Mouse (Mus musculus): Measurements from ENCODE around the gene Sptb. TPM values are rescaled to one million over a fixed set of nuclear protein-coding genes. Genes with fewer than 3 reads are reported as not detected.
A peak's percentile ranks its signal among the peaks of the same experiment; 100 is the strongest.

Gene Sptb
- polyA plus RNA-seq, 1 experiment from 2014 or later, result 5.1 TPM

- no peak overlapping the region for H3K4me2 ChIP-seq (ENCODE audit: low read length)
- ATAC-seq, result no peak
- H3K9ac ChIP-seq (ENCODE audit: low read depth, low read length), result no peak overlapping the region
- no peaks in the 10 kb centered on the region for H3K4me1 ChIP-seq (ENCODE audit: control insufficient read depth, insufficient read depth, low read length)
- 83% methylated on average over 5 of the region's 5 CpGs for WGBS
- no peaks in the 10 kb centered on the region for H3K27me3 ChIP-seq (ENCODE audit: control insufficient read depth, insufficient read depth, low read depth, low read length)
- no peak overlapping the region for H3K4me3 ChIP-seq (ENCODE audit: low read depth, low read length)
- H3K27ac ChIP-seq (ENCODE audit: low read length), result no peak overlapping the region
- H3K9me3 ChIP-seq (replicated peaks; ENCODE audit: control insufficient read depth, low read length, poor library complexity, severe bottlenecking), result no peaks in the 10 kb centered on the region
- no peaks in the 10 kb centered on the region for H3K36me3 ChIP-seq (ENCODE audit: control insufficient read depth, insufficient read depth, low read length)
Measured at GRCm38 (mm10) chr12:76558206-76558605, 152.1 kb downstream of the Sptb start.

- Histone ChIP-seq H3K27ac (ENCODE audit: low read length) (no peak overlapping the region), H3K4me2 (ENCODE audit: low read length) (no peak overlapping the region), H3K4me3 (ENCODE audit: low read depth, low read length) (no peak overlapping the region), H3K36me3 (ENCODE audit: control insufficient read depth, insufficient read depth, low read length) (no peaks in the 10 kb centered on the region), H3K4me1 (ENCODE audit: control insufficient read depth, insufficient read depth, low read length) (no peaks in the 10 kb centered on the region), H3K27me3 (ENCODE audit: control insufficient read depth, insufficient read depth, low read depth, low read length) (no peaks in the 10 kb centered on the region), H3K9ac (ENCODE audit: low read depth, low read length) (no peak overlapping the region), H3K9me3 (replicated peaks; ENCODE audit: control insufficient read depth, low read length, poor library complexity, severe bottlenecking) (no peaks in the 10 kb centered on the region)
- 11% methylated on average over 6 of the region's 6 CpGs for WGBS
- ATAC-seq, result peak; percentile 39; the same call in 1 of the 2 replicates
Measured at GRCm38 (mm10) chr12:76556745-76557389, 153.5 kb downstream of the Sptb start.

- H3K36me3 ChIP-seq (ENCODE audit: control insufficient read depth, insufficient read depth, low read length), result no peaks in the 10 kb centered on the region
- H3K9me3 ChIP-seq (replicated peaks; ENCODE audit: control insufficient read depth, low read length, poor library complexity, severe bottlenecking), result no peaks in the 10 kb centered on the region
- no peak overlapping the region for H3K9ac ChIP-seq (ENCODE audit: low read depth, low read length)
- no peaks in the 10 kb centered on the region for H3K4me1 ChIP-seq (ENCODE audit: control insufficient read depth, insufficient read depth, low read length)
- H3K27me3 ChIP-seq (ENCODE audit: control insufficient read depth, insufficient read depth, low read depth, low read length), result no peaks in the 10 kb centered on the region
- H3K4me2 ChIP-seq (ENCODE audit: low read length), result no peak overlapping the region
- 69% methylated on average over 7 of the region's 7 CpGs for WGBS
- no peak overlapping the region for H3K4me3 ChIP-seq (ENCODE audit: low read depth, low read length)
- no peak for ATAC-seq
- no peak overlapping the region for H3K27ac ChIP-seq (ENCODE audit: low read length)
Measured at GRCm38 (mm10) chr12:76556187-76556586, 154.2 kb downstream of the Sptb start.

GRCm38 (mm10) chr12:76554871-76555386, 155.4 kb downstream of the Sptb start:
- Histone ChIP-seq H3K9me3 (replicated peaks; ENCODE audit: control insufficient read depth, low read length, poor library complexity, severe bottlenecking) (no peaks in the 10 kb centered on the region), H3K4me3 (ENCODE audit: low read depth, low read length) (no peak overlapping the region), H3K36me3 (ENCODE audit: control insufficient read depth, insufficient read depth, low read length) (no peaks in the 10 kb centered on the region), H3K4me1 (ENCODE audit: control insufficient read depth, insufficient read depth, low read length) (no peaks in the 10 kb centered on the region), H3K9ac (ENCODE audit: low read depth, low read length) (no peak overlapping the region), H3K4me2 (ENCODE audit: low read length) (no peak overlapping the region), H3K27me3 (ENCODE audit: control insufficient read depth, insufficient read depth, low read depth, low read length) (no peaks in the 10 kb centered on the region), H3K27ac (ENCODE audit: low read length) (no peak overlapping the region)
- WGBS, result 93% methylated on average over 3 of the region's 3 CpGs
- no peak for ATAC-seq

GRCm38 (mm10) chr12:76554392-76554791, 156.0 kb downstream of the Sptb start:
- H3K27ac ChIP-seq (ENCODE audit: low read length), result no peak overlapping the region
- WGBS, result 92% methylated on average over 3 of the region's 3 CpGs
- H3K27me3 ChIP-seq (ENCODE audit: control insufficient read depth, insufficient read depth, low read depth, low read length), result no peaks in the 10 kb centered on the region
- no peak for ATAC-seq
- no peaks in the 10 kb centered on the region for H3K9me3 ChIP-seq (replicated peaks; ENCODE audit: control insufficient read depth, low read length, poor library complexity, severe bottlenecking)
- no peaks in the 10 kb centered on the region for H3K36me3 ChIP-seq (ENCODE audit: control insufficient read depth, insufficient read depth, low read length)
- H3K4me1 ChIP-seq (ENCODE audit: control insufficient read depth, insufficient read depth, low read length), result no peaks in the 10 kb centered on the region
- no peak overlapping the region for H3K9ac ChIP-seq (ENCODE audit: low read depth, low read length)
- no peak overlapping the region for H3K4me2 ChIP-seq (ENCODE audit: low read length)
- no peak overlapping the region for H3K4me3 ChIP-seq (ENCODE audit: low read depth, low read length)

- Histone ChIP-seq H3K9ac (ENCODE audit: low read depth, low read length) (no peak overlapping the region), H3K27me3 (ENCODE audit: control insufficient read depth, insufficient read depth, low read depth, low read length) (no peaks in the 10 kb centered on the region), H3K4me1 (ENCODE audit: control insufficient read depth, insufficient read depth, low read length) (no peaks in the 10 kb centered on the region), H3K4me3 (ENCODE audit: low read depth, low read length) (no peak overlapping the region), H3K4me2 (ENCODE audit: low read length) (no peak overlapping the region), H3K9me3 (replicated peaks; ENCODE audit: control insufficient read depth, low read length, poor library complexity, severe bottlenecking) (no peaks in the 10 kb centered on the region), H3K27ac (ENCODE audit: low read length) (no peak overlapping the region), H3K36me3 (ENCODE audit: control insufficient read depth, insufficient read depth, low read length) (no peaks in the 10 kb centered on the region)
- ATAC-seq, result no peak
- 78% methylated on average over 7 of the region's 7 CpGs for WGBS
Measured at GRCm38 (mm10) chr12:76553917-76554316, 156.4 kb downstream of the Sptb start.

GRCm38 (mm10) chr12:76552958-76553357, 157.4 kb downstream of the Sptb start:
- no peaks in the 10 kb centered on the region for H3K27me3 ChIP-seq (ENCODE audit: control insufficient read depth, insufficient read depth, low read depth, low read length)
- no peak overlapping the region for H3K27ac ChIP-seq (ENCODE audit: low read length)
- H3K4me2 ChIP-seq (ENCODE audit: low read length), result no peak overlapping the region
- no peak overlapping the region for H3K9ac ChIP-seq (ENCODE audit: low read depth, low read length)
- H3K9me3 ChIP-seq (replicated peaks; ENCODE audit: control insufficient read depth, low read length, poor library complexity, severe bottlenecking), result no peaks in the 10 kb centered on the region
- WGBS, result 96% methylated on average over 4 of the region's 4 CpGs
- H3K4me1 ChIP-seq (ENCODE audit: control insufficient read depth, insufficient read depth, low read length), result no peaks in the 10 kb centered on the region
- no peak for ATAC-seq
- no peak overlapping the region for H3K4me3 ChIP-seq (ENCODE audit: low read depth, low read length)
- H3K36me3 ChIP-seq (ENCODE audit: control insufficient read depth, insufficient read depth, low read length), result no peaks in the 10 kb centered on the region

- 73% methylated on average over 8 of the region's 8 CpGs for WGBS
- Histone ChIP-seq H3K4me3 (ENCODE audit: low read depth, low read length) (no peak overlapping the region), H3K9ac (ENCODE audit: low read depth, low read length) (no peak overlapping the region), H3K27ac (ENCODE audit: low read length) (no peak overlapping the region), H3K36me3 (ENCODE audit: control insufficient read depth, insufficient read depth, low read length) (no peaks in the 10 kb centered on the region), H3K9me3 (replicated peaks; ENCODE audit: control insufficient read depth, low read length, poor library complexity, severe bottlenecking) (no peaks in the 10 kb centered on the region), H3K4me1 (ENCODE audit: control insufficient read depth, insufficient read depth, low read length) (peaks cover under 1% of the 10 kb centered on the region; the same call in 1 of the 2 replicates), H3K27me3 (ENCODE audit: control insufficient read depth, insufficient read depth, low read depth, low read length) (no peaks in the 10 kb centered on the region), H3K4me2 (ENCODE audit: low read length) (no peak overlapping the region)
- ATAC-seq, result no peak
Measured at GRCm38 (mm10) chr12:76552321-76552720, 158.0 kb downstream of the Sptb start.

- no peak overlapping the region for H3K4me2 ChIP-seq (ENCODE audit: low read length)
- no peak for ATAC-seq
- no peak overlapping the region for H3K9ac ChIP-seq (ENCODE audit: low read depth, low read length)
- H3K36me3 ChIP-seq (ENCODE audit: control insufficient read depth, insufficient read depth, low read length), result no peaks in the 10 kb centered on the region
- no peak overlapping the region for H3K27ac ChIP-seq (ENCODE audit: low read length)
- 71% methylated on average over 3 of the region's 3 CpGs for WGBS
- H3K4me3 ChIP-seq (ENCODE audit: low read depth, low read length), result no peak overlapping the region
- H3K4me1 ChIP-seq (ENCODE audit: control insufficient read depth, insufficient read depth, low read length), result peaks cover 12% of the 10 kb centered on the region
- H3K9me3 ChIP-seq (replicated peaks; ENCODE audit: control insufficient read depth, low read length, poor library complexity, severe bottlenecking), result no peaks in the 10 kb centered on the region
- no peaks in the 10 kb centered on the region; the same call in 1 of the 2 replicates for H3K27me3 ChIP-seq (ENCODE audit: control insufficient read depth, insufficient read depth, low read depth, low read length)
Measured at GRCm38 (mm10) chr12:76549203-76549602, 161.1 kb downstream of the Sptb start.
